24 mouse cellular contexts compared by ENCODE assay signal in the genomic region with DNA sequence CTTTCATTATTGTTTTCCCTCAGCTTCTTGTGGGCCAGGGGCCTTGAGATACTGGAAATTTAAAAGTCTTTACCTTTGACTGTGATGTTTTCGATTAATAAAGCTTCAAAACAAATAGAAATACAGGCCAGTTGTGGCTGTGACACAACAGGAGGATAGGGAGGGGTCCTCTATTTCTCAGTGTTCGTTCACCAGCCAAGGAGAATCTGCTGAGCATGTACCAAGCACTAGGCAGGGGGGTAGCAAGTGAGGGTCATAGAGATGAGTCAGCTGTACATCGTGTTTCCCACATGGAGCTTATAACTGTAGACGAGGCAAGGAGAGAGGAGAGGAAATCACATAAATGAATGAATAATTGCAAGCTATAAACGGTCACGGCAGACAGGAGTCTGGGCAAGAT. TPM values are rescaled to one million over a fixed set of nuclear protein-coding genes. Genes with fewer than 3 reads are reported as not detected.
DNase-seq lines count a peak whose midpoint lies in the region; ATAC-seq and TF ChIP-seq lines count a peak whose summit lies in the region.
"Had no signal": no experiment of that assay in that cellular context is flagged by ENCODE, and none has a peak within 500 bp of the region (broad histone marks: within the 10 kb centered on the region; RNA-seq: fewer than 3 reads in every experiment).

No protein-coding gene starts in this region.

- ATAC-seq in intestine, embryonic 14.5 days (replicated peaks; ENCODE audit: low FRiP score, low TSS enrichment, low read depth), result no peak
- no peak for ATAC-seq in intestine, embryonic 15.5 days
- ATAC-seq in liver, embryonic 13.5 days (ENCODE audit: low read depth), result no peak
- no peak for ATAC-seq in liver, postnatal 0 days
- ATAC-seq: activated CD4-positive, CD25-positive, alpha-beta regulatory T cell, adult 4 months; CD4-positive, CD25-positive, alpha-beta regulatory T cell, adult 4 months; forebrain, embryonic 13.5 days; forebrain, embryonic 15.5 days; Patski had no signal

- H3K4me2 ChIP-seq in intestine, embryonic 14.5 days (ENCODE audit: low read length), result no peak overlapping the region
- no peak overlapping the region for H3K4me2 ChIP-seq in intestine, embryonic 15.5 days (replicated peaks)
- no peak overlapping the region for H3K4me2 ChIP-seq in liver, embryonic 13.5 days
- no peak overlapping the region for H3K4me2 ChIP-seq in liver, postnatal 0 days (ENCODE audit: low read depth, low read length)
- H3K4me2 ChIP-seq: embryonic facial prominence, embryonic 12.5 days; forebrain, embryonic 13.5 days; forebrain, embryonic 15.5 days had no signal

- no peak for TF ChIP-seq POLR2A in heart, adult 2 months (IDR thresholded peaks at IDR 0.05; ENCODE audit: insufficient read depth, low read depth, low read length)

- TF ChIP-seq EP300 in heart, adult 2 months (IDR thresholded peaks at IDR 0.05; ENCODE audit: insufficient read depth, low read depth, low read length), result no peak
- no peak for TF ChIP-seq EP300 in liver, postnatal 0 days (IDR thresholded peaks at IDR 0.05; ENCODE audit: low read depth)

- H3K36me3 ChIP-seq in heart, adult 2 months (ENCODE audit: control insufficient read depth, insufficient read depth, low read length), result no peaks in the 10 kb centered on the region
- no peaks in the 10 kb centered on the region for H3K36me3 ChIP-seq in intestine, embryonic 14.5 days (ENCODE audit: control insufficient read depth, insufficient read depth, low read length)
- H3K36me3 ChIP-seq in intestine, embryonic 15.5 days, result no peaks in the 10 kb centered on the region
- no peaks in the 10 kb centered on the region for H3K36me3 ChIP-seq in liver, embryonic 13.5 days
- H3K36me3 ChIP-seq in liver, postnatal 0 days (replicated peaks; ENCODE audit: insufficient read depth, low read length), result no peaks in the 10 kb centered on the region
- H3K36me3 ChIP-seq: embryonic facial prominence, embryonic 10.5 days; embryonic facial prominence, embryonic 12.5 days; forebrain, embryonic 15.5 days; G1E had no signal

- no peaks in the 10 kb centered on the region for H3K4me1 ChIP-seq in heart, adult 2 months (ENCODE audit: control insufficient read depth, insufficient read depth, low read length)
- 0 out of 2 replicates have a peak, but pooled peaks cover 3% of the 10 kb centered on the region for H3K4me1 ChIP-seq in intestine, embryonic 14.5 days (replicated peaks; ENCODE audit: control insufficient read depth, insufficient read depth, low read length)
- 0 out of 2 replicates have a peak, but pooled peaks cover 1% of the 10 kb centered on the region for H3K4me1 ChIP-seq in intestine, embryonic 15.5 days (replicated peaks)
- H3K4me1 ChIP-seq in liver, embryonic 13.5 days (replicated peaks), result peaks cover 77% of the 10 kb centered on the region
- peaks cover 36% of the 10 kb centered on the region for H3K4me1 ChIP-seq in liver, postnatal 0 days (ENCODE audit: insufficient read depth)
- H3K4me1 ChIP-seq: embryonic facial prominence, embryonic 12.5 days; forebrain, embryonic 13.5 days; forebrain, embryonic 15.5 days had no signal

- no peaks in the 10 kb centered on the region for H3K9me3 ChIP-seq in intestine, embryonic 14.5 days (ENCODE audit: control insufficient read depth, low read length)
- no peaks in the 10 kb centered on the region for H3K9me3 ChIP-seq in intestine, embryonic 15.5 days
- H3K9me3 ChIP-seq in liver, embryonic 13.5 days (replicated peaks), result no peaks in the 10 kb centered on the region
- no peaks in the 10 kb centered on the region for H3K9me3 ChIP-seq in liver, postnatal 0 days (ENCODE audit: low read length)
- H3K9me3 ChIP-seq: embryonic facial prominence, embryonic 10.5 days; embryonic facial prominence, embryonic 12.5 days; forebrain, embryonic 13.5 days; forebrain, embryonic 15.5 days; G1E had no signal

- no peak for TF ChIP-seq CTCF in heart, adult 2 months (IDR thresholded peaks at IDR 0.05)
- no peak for TF ChIP-seq CTCF in liver, postnatal 0 days (IDR thresholded peaks at IDR 0.05; ENCODE audit: low read depth)

- H3K9ac ChIP-seq in heart, adult 2 months (ENCODE audit: low read depth, low read length), result no peak overlapping the region
- no peak overlapping the region for H3K9ac ChIP-seq in intestine, embryonic 14.5 days (ENCODE audit: low read length)
- no peak overlapping the region for H3K9ac ChIP-seq in intestine, embryonic 15.5 days
- H3K9ac ChIP-seq in liver, embryonic 13.5 days, result no peak overlapping the region
- no peak overlapping the region for H3K9ac ChIP-seq in liver, postnatal 0 days (replicated peaks)
- H3K9ac ChIP-seq: embryonic facial prominence, embryonic 12.5 days; forebrain, embryonic 13.5 days; forebrain, embryonic 15.5 days had no signal

- no peak overlapping the region for H3K4me3 ChIP-seq in heart, adult 2 months
- H3K4me3 ChIP-seq in intestine, embryonic 14.5 days (ENCODE audit: low read depth, low read length), result no peak overlapping the region
- no peak overlapping the region for H3K4me3 ChIP-seq in intestine, embryonic 15.5 days (replicated peaks)
- H3K4me3 ChIP-seq in liver, embryonic 13.5 days (replicated peaks), result no peak overlapping the region
- no peak overlapping the region for H3K4me3 ChIP-seq in liver, postnatal 0 days (ENCODE audit: low read depth, low read length)
- H3K4me3 ChIP-seq: embryonic facial prominence, embryonic 10.5 days; embryonic facial prominence, embryonic 12.5 days; forebrain, embryonic 13.5 days; forebrain, embryonic 15.5 days had no signal

- intact Hi-C loops in heart, adult 2 months (cut with DNase I), result no loop called here

- H3K27ac ChIP-seq in heart, adult 2 months, result no peak overlapping the region
- no peak overlapping the region for H3K27ac ChIP-seq in intestine, embryonic 14.5 days (ENCODE audit: low read depth)
- no peak overlapping the region for H3K27ac ChIP-seq in intestine, embryonic 15.5 days
- H3K27ac ChIP-seq in liver, embryonic 13.5 days, result peak overlapping the region; percentile 95
- no peak overlapping the region for H3K27ac ChIP-seq in liver, postnatal 0 days (ENCODE audit: low read depth)
- H3K27ac ChIP-seq: embryonic facial prominence, embryonic 10.5 days; embryonic facial prominence, embryonic 12.5 days; forebrain, embryonic 13.5 days; forebrain, embryonic 15.5 days had no signal

- peak; percentile 51 for DNase-seq in heart, adult 11 months
- DNase-seq in heart, adult 2 months, result no peak
- DNase-seq in intestine, embryonic 14.5 days (ENCODE audit: low spot score), result peak; percentile 38
- DNase-seq in liver, embryonic 13.5 days, result no peak
- DNase-seq in liver, postnatal 0 days, result no peak
- DNase-seq: adrenal gland, adult 8-10 months; adrenal gland, postnatal 14 days; adrenal gland, postnatal 36 days; B cell, adult 2 months; cerebellum, adult 11-12 months; cerebellum, adult 2 months; cerebellum, adult 9-10 months; cerebellum, postnatal 10 days; cerebellum, postnatal 25 days had no signal

- H3K79me2 ChIP-seq in heart, adult 2 months (replicated peaks; ENCODE audit: control insufficient read depth, insufficient read depth, low read length), result no peaks in the 10 kb centered on the region

- no peaks in the 10 kb centered on the region for H3K27me3 ChIP-seq in heart, adult 2 months (ENCODE audit: control insufficient read depth, insufficient read depth, low read length)
- no peaks in the 10 kb centered on the region for H3K27me3 ChIP-seq in intestine, embryonic 14.5 days (replicated peaks; ENCODE audit: control insufficient read depth, insufficient read depth, low read length)
- no peaks in the 10 kb centered on the region for H3K27me3 ChIP-seq in intestine, embryonic 15.5 days (replicated peaks)
- H3K27me3 ChIP-seq in liver, embryonic 13.5 days, result no peaks in the 10 kb centered on the region
- no peaks in the 10 kb centered on the region for H3K27me3 ChIP-seq in liver, postnatal 0 days (ENCODE audit: insufficient read depth, low read length)
- H3K27me3 ChIP-seq: CH12.LX; embryonic facial prominence, embryonic 12.5 days; forebrain, embryonic 13.5 days; forebrain, embryonic 15.5 days had no signal

- 77% methylated on average over 6 of the region's 6 CpGs for WGBS in heart, adult 2 months
- WGBS in intestine, embryonic 14.5 days, result 67% methylated on average over 6 of the region's 6 CpGs
- WGBS in intestine, embryonic 15.5 days, result 63% methylated on average over 6 of the region's 6 CpGs
- 69% methylated on average over 6 of the region's 6 CpGs for WGBS in liver, embryonic 13.5 days (ENCODE audit: insufficient replicate concordance)
- WGBS in liver, postnatal 0 days (ENCODE audit: insufficient replicate concordance), result 79% methylated on average over 6 of the region's 6 CpGs

RNA-seq across cellular contexts. Expression of gene Pdzd8, which starts 17.1 kb away (rescaled TPM):
- total RNA-seq in heart, adult 2 months (2021), result 10 to 100 TPM; 23.1 to 26.3 TPM
- 3.6 and 6.7 TPM in 2 replicates for polyA plus RNA-seq in heart, adult 2 months (2012; rRNA removed)
- polyA plus RNA-seq in intestine, embryonic 14.5 days (2014; fragmentation: Nextera tagmentation; extraction: Ambion mirVana), result 15.5 and 16.6 TPM in 2 replicates
- polyA plus RNA-seq in intestine, embryonic 15.5 days (2015; fragmentation: Nextera tagmentation; extraction: Ambion mirVana), result 9.7 and 10.1 TPM in 2 replicates
- 3.9 and 4.4 TPM in 2 replicates for polyA plus RNA-seq in liver, embryonic 13.5 days (2015; fragmentation: Nextera tagmentation; extraction: Ambion mirVana)
- polyA plus RNA-seq in liver, postnatal 0 days (2015; fragmentation: Nextera tagmentation; extraction: Ambion mirVana), result 3.1 and 3.4 TPM in 2 replicates

RNA-seq across cellular contexts. Expression of gene Rps12-ps3, which starts 40.6 kb away (rescaled TPM):
- total RNA-seq in heart, adult 2 months (2021), result 100 to 1,000 TPM; 251 to 301 TPM
- 728 and 927 TPM in 2 replicates for polyA plus RNA-seq in heart, adult 2 months (2012; rRNA removed)
- 43.2 and 55.6 TPM in 2 replicates for polyA plus RNA-seq in intestine, embryonic 14.5 days (2014; fragmentation: Nextera tagmentation; extraction: Ambion mirVana)
- polyA plus RNA-seq in intestine, embryonic 15.5 days (2015; fragmentation: Nextera tagmentation; extraction: Ambion mirVana), result 19.1 and 28.7 TPM in 2 replicates
- polyA plus RNA-seq in liver, embryonic 13.5 days (2015; fragmentation: Nextera tagmentation; extraction: Ambion mirVana), result 14.4 and 21.8 TPM in 2 replicates
- 12.3 and 24.8 TPM in 2 replicates for polyA plus RNA-seq in liver, postnatal 0 days (2015; fragmentation: Nextera tagmentation; extraction: Ambion mirVana)

Comparison
In these comparisons a context has a peak if more than half of its experiments do, and no peak if none do; other contexts are left out.
1. DNase-seq: peak in heart, adult 11 months (single experiment) and intestine, embryonic 14.5 days (single experiment); none in heart, adult 2 months (0 of 2), liver, embryonic 13.5 days (single experiment) and liver, postnatal 0 days (single experiment).
2. RNA of gene Rps12-ps3, which starts 40.6 kb away (polyA plus RNA-seq): 728 to 927 TPM in heart, adult 2 months; 43.2 to 55.6 TPM in intestine, embryonic 14.5 days, 19.1 to 28.7 TPM in intestine, embryonic 15.5 days, 14.4 to 21.8 TPM in liver, embryonic 13.5 days and 12.3 to 24.8 TPM in liver, postnatal 0 days; every median in the first group is over 10 times any median in the second.